Mouse (Mus musculus) testis, postnatal 14 days (tissue): ENCODE measurements at regions not wholly inside any gene's neighbourhood (a gene's known extent, or its start where the extent isn't known, plus 50 kb on each side); places are given as distances from the start of the nearest gene placed in this dataset.
"Not testable (repeated sequence)": the region's sequence is repeated elsewhere in the genome, so short reads cannot be mapped to it uniquely, and the experiment has no call there.

Experiments used
- DNase-seq: peaks from one replicate; pipeline ENCODE4 v3.0.0; 2021; ENCODE audit warnings: low spot score

- DNase-seq = not testable (repeated sequence)
Measured at GRCm38 (mm10) chr13:12726831-12727230, 73.0 kb downstream of the Prl2c3 start.

- not testable (repeated sequence) for DNase-seq
Measured at GRCm38 (mm10) chr13:12717972-12718546, 81.8 kb downstream of the Prl2c3 start.

GRCm38 (mm10) chr13:12711471-12712273, 88.2 kb downstream of the Prl2c3 start:
- DNase-seq = no peak

GRCm38 (mm10) chr13:12702804-12703612, 96.9 kb downstream of the Prl2c3 start:
- peak; percentile 11 for DNase-seq

GRCm38 (mm10) chr13:12702111-12702803, 97.6 kb downstream of the Prl2c3 start:
- DNase-seq = peak; percentile 20

GRCm38 (mm10) chr13:12693593-12694118, 106.2 kb downstream of the Prl2c3 start:
- DNase-seq = not testable (repeated sequence)

- not testable (repeated sequence) for DNase-seq
Measured at GRCm38 (mm10) chr13:12688778-12689177, 111.1 kb downstream of the Prl2c3 start.

- DNase-seq = not testable (repeated sequence)
Measured at GRCm38 (mm10) chr13:12688149-12688548, 111.7 kb downstream of the Prl2c3 start.

- DNase-seq = not testable (repeated sequence)
Measured at GRCm38 (mm10) chr13:12680954-12681571, 115.4 kb downstream of the Ero1lb start.

GRCm38 (mm10) chr13:12680283-12680953, 114.7 kb downstream of the Ero1lb start:
- DNase-seq = not testable (repeated sequence)

GRCm38 (mm10) chr13:12677372-12677771, 111.7 kb downstream of the Ero1lb start:
- DNase-seq = no peak

GRCm38 (mm10) chr13:12671011-12671410, 105.3 kb downstream of the Ero1lb start:
- not testable (repeated sequence) for DNase-seq

GRCm38 (mm10) chr13:12668742-12669141, 103.1 kb downstream of the Ero1lb start:
- not testable (repeated sequence) for DNase-seq

GRCm38 (mm10) chr13:12667727-12668665, 102.3 kb downstream of the Ero1lb start:
- DNase-seq = not testable (repeated sequence)

GRCm38 (mm10) chr13:12666050-12666449, 100.4 kb downstream of the Ero1lb start:
- DNase-seq = not testable (repeated sequence)
